ENCODE assay signal across 9 mouse cellular contexts in genomic region chr2:160366111-160366979, GRCm38 (mm10). TPM values are rescaled to one million over a fixed set of nuclear protein-coding genes. Genes with fewer than 3 reads are reported as not detected.
DNase-seq lines count a peak whose midpoint lies in the region; ATAC-seq and TF ChIP-seq lines count a peak whose summit lies in the region.
"Had no signal": no experiment of that assay in that cellular context is flagged by ENCODE, and none has a peak within 500 bp of the region (broad histone marks: within the 10 kb centered on the region; RNA-seq: fewer than 3 reads in every experiment).

No protein-coding gene starts in this region.

- peak overlapping the region; percentile 63 for H3K9ac ChIP-seq in forebrain, postnatal 0 days
- H3K9ac ChIP-seq in liver, adult 2 months (ENCODE audit: low read depth, low read length): peak overlapping the region; percentile 94
- H3K9ac ChIP-seq in stomach, embryonic 15.5 days: peak overlapping the region; percentile 45

- peaks cover 9% of the 10 kb centered on the region for H3K79me2 ChIP-seq in liver, adult 2 months (ENCODE audit: control insufficient read depth, insufficient read depth, low read length)

- 0 out of 2 replicates have a peak, but pooled peaks have one; percentile 25 for TF ChIP-seq POLR2A in liver, adult 2 months (IDR thresholded peaks at IDR 0.05; ENCODE audit: extremely low read depth, insufficient read depth, low read length)

- no peaks in the 10 kb centered on the region for H3K9me3 ChIP-seq in heart, embryonic 10.5 days
- no peaks in the 10 kb centered on the region for H3K9me3 ChIP-seq in forebrain, postnatal 0 days (ENCODE audit: low read length)
- no peaks in the 10 kb centered on the region for H3K9me3 ChIP-seq in stomach, embryonic 15.5 days

- intact Hi-C loops in heart, postnatal 36 days (cut with DNase I): loop anchor here (2.0 to 10.0 kb wide), 6 partner anchors 194 to 1454 kb away; no protein-coding TSS in a partner anchor

- H3K27ac ChIP-seq in heart, embryonic 10.5 days: peak overlapping the region; percentile 87
- H3K27ac ChIP-seq in forebrain, postnatal 0 days (ENCODE audit: low read depth, low read length): peak overlapping the region; percentile 89
- peak overlapping the region; percentile 71 for H3K27ac ChIP-seq in liver, adult 2 months (replicated peaks; ENCODE audit: insufficient read depth, low read depth, low read length)
- H3K27ac ChIP-seq in stomach, embryonic 15.5 days: peak overlapping the region; percentile 85

- DNase-seq in heart, embryonic 10.5 days (ENCODE audit: low spot score): peak; percentile 82
- DNase-seq in heart, postnatal 36 days: no peak
- no peak for DNase-seq in Patski (ENCODE audit: low read depth, low spot score)
- no peak for DNase-seq in forebrain, postnatal 0 days
- peak; percentile 35 for DNase-seq in liver, adult 2 months (ENCODE audit: extremely low read depth, low read depth, low spot score)

- H3K4me3 ChIP-seq in heart, embryonic 10.5 days: peak overlapping the region; percentile 71
- peak overlapping the region; percentile 62 for H3K4me3 ChIP-seq in forebrain, postnatal 0 days (ENCODE audit: low read depth, low read length)
- H3K4me3 ChIP-seq in liver, adult 2 months (ENCODE audit: insufficient read depth, low read depth, low read length): peak overlapping the region; percentile 89
- H3K4me3 ChIP-seq in stomach, embryonic 15.5 days (replicated peaks): peak overlapping the region; percentile 51

- peak; percentile 0 for ATAC-seq in Patski
- ATAC-seq in forebrain, postnatal 0 days: no peak
- no peak for ATAC-seq in stomach, embryonic 15.5 days (ENCODE audit: insufficient read depth, low FRiP score, low read depth)
- no peak for ATAC-seq in megakaryocyte-erythroid progenitor cell, adult 5-6 weeks (replicated peaks; ENCODE audit: low FRiP score, low TSS enrichment, poor library complexity, severe bottlenecking)
- ATAC-seq in monocyte, adult 5-6 weeks (replicated peaks; ENCODE audit: insufficient number of reproducible peaks, low FRiP score, low TSS enrichment, poor library complexity, severe bottlenecking): no peak

- peaks cover 54% of the 10 kb centered on the region for H3K4me1 ChIP-seq in heart, embryonic 10.5 days
- H3K4me1 ChIP-seq in forebrain, postnatal 0 days (ENCODE audit: insufficient read depth): peaks cover 17% of the 10 kb centered on the region
- no peaks in the 10 kb centered on the region; the same call in 1 of the 2 replicates for H3K4me1 ChIP-seq in liver, adult 2 months (ENCODE audit: control insufficient read depth, insufficient read depth, low read length)
- peaks cover 33% of the 10 kb centered on the region for H3K4me1 ChIP-seq in stomach, embryonic 15.5 days

- in situ Hi-C loops in Patski (cut with MboI; ENCODE audit: low pct_unique_long_range_greater_than_20kb): loop anchor here (5.0 to 25.0 kb wide), 4 partner anchors 142 to 729 kb away; no protein-coding TSS in a partner anchor

- peaks cover 84% of the 10 kb centered on the region for H3K27me3 ChIP-seq in heart, embryonic 10.5 days (ENCODE audit: insufficient read depth, poor library complexity, severe bottlenecking)
- peaks cover 29% of the 10 kb centered on the region for H3K27me3 ChIP-seq in Patski
- peaks cover 60% of the 10 kb centered on the region for H3K27me3 ChIP-seq in forebrain, postnatal 0 days (ENCODE audit: insufficient read depth, low read length)
- H3K27me3 ChIP-seq in liver, adult 2 months (ENCODE audit: control insufficient read depth, insufficient read depth, low read length): peaks cover 6% of the 10 kb centered on the region; the same call in 1 of the 2 replicates
- H3K27me3 ChIP-seq in stomach, embryonic 15.5 days (replicated peaks): peaks cover 63% of the 10 kb centered on the region

- H3K4me2 ChIP-seq in forebrain, postnatal 0 days (ENCODE audit: low read depth): peak overlapping the region; percentile 88
- peak overlapping the region; percentile 98 for H3K4me2 ChIP-seq in stomach, embryonic 15.5 days

- no peaks in the 10 kb centered on the region for H3K36me3 ChIP-seq in heart, embryonic 10.5 days
- peaks cover 4% of the 10 kb centered on the region; the same call in 1 of the 2 replicates for H3K36me3 ChIP-seq in forebrain, postnatal 0 days (ENCODE audit: insufficient read depth)
- peaks cover 15% of the 10 kb centered on the region; the same call in 1 of the 2 replicates for H3K36me3 ChIP-seq in liver, adult 2 months (ENCODE audit: control insufficient read depth, insufficient read depth, low read length)
- no peaks in the 10 kb centered on the region for H3K36me3 ChIP-seq in stomach, embryonic 15.5 days

- WGBS in heart, embryonic 10.5 days: under 1% methylated on average over 89 of the region's 95 CpGs
- WGBS in forebrain, postnatal 0 days: 1% methylated on average over 93 of the region's 95 CpGs
- WGBS in liver, adult 2 months: under 1% methylated on average over 92 of the region's 95 CpGs
- 1% methylated on average over 93 of the region's 95 CpGs for WGBS in stomach, embryonic 15.5 days

- no peak for TF ChIP-seq CTCF in Patski (IDR thresholded peaks at IDR 0.05)
- no peak for TF ChIP-seq CTCF in forebrain, postnatal 0 days (IDR thresholded peaks at IDR 0.05; ENCODE audit: low read depth)
- no peak for TF ChIP-seq CTCF in liver, adult 2 months (IDR thresholded peaks at IDR 0.05; ENCODE audit: low read depth, low read length)

- CTCF ChIA-PET in Patski (lab: Charles Lee): interaction anchor here (1.9 to 2.3 kb wide), 2 partner anchors 212 to 300 kb away, joined by 7 to 8 read pairs; no protein-coding TSS in a partner anchor

- POLR2A ChIA-PET in Patski (lab: Charles Lee): interaction anchor here (1.2 kb wide), 1 partner anchor 142 kb away, joined by 4 read pairs; no protein-coding TSS in a partner anchor

RNA-seq across cellular contexts. Expression of gene Mafb, which starts 0.5 kb away (rescaled TPM):
- polyA plus RNA-seq in heart, embryonic 10.5 days (2016; fragmentation: Nextera tagmentation; extraction: Ambion mirVana): 4.6 and 5.5 TPM in 2 replicates
- total RNA-seq in heart, postnatal 36 days (2021): 10 to 100 TPM; 11.7 to 16.2 TPM
- polyA plus RNA-seq in Patski (2021): 11.8 TPM
- 13.5 and 13.7 TPM in 2 replicates for total RNA-seq in forebrain, postnatal 0 days (2014; rRNA removed)
- 13.1 and 15.3 TPM in 2 replicates for polyA plus RNA-seq in forebrain, postnatal 0 days (2015; fragmentation: Nextera tagmentation; extraction: Ambion mirVana)
- 17.0 and 22.3 TPM in 2 replicates for total RNA-seq in liver, adult 2 months (2014; rRNA removed)
- polyA plus RNA-seq in liver, adult 2 months (2012; rRNA removed): 6.3 and 10.3 TPM in 2 replicates
- polyA plus RNA-seq in stomach, embryonic 15.5 days (2015; fragmentation: Nextera tagmentation; extraction: Ambion mirVana): 9.2 and 11.2 TPM in 2 replicates
- total RNA-seq in megakaryocyte-erythroid progenitor cell, adult 5-6 weeks (2014; fragmentation: Nextera tagmentation): not detected in 2 replicates
- total RNA-seq in megakaryocyte-erythroid progenitor cell, adult 5-6 weeks (2017): 0.27 and 0.28 TPM in 2 replicates
- total RNA-seq in monocyte, adult 5-6 weeks (2017): 12.9 to 19.7 TPM (median 18.0 TPM) in 3 replicates

RNA-seq across cellular contexts. Expression of gene Gm826, which starts 32.4 kb away (rescaled TPM):
- 23.5 and 40.2 TPM in 2 replicates for polyA plus RNA-seq in heart, embryonic 10.5 days (2016; fragmentation: Nextera tagmentation; extraction: Ambion mirVana)
- total RNA-seq in heart, postnatal 36 days (2021): 1 to 10 TPM; 7.1 to 8.8 TPM
- polyA plus RNA-seq in Patski (2021): 0.35 TPM
- not detected in 2 replicates for total RNA-seq in forebrain, postnatal 0 days (2014; rRNA removed)
- 0.19 TPM in 1 of 2 replicates, not detected in the other for polyA plus RNA-seq in forebrain, postnatal 0 days (2015; fragmentation: Nextera tagmentation; extraction: Ambion mirVana)
- 4.0 and 4.1 TPM in 2 replicates for total RNA-seq in liver, adult 2 months (2014; rRNA removed)
- 1.4 and 2.9 TPM in 2 replicates for polyA plus RNA-seq in liver, adult 2 months (2012; rRNA removed)
- polyA plus RNA-seq in stomach, embryonic 15.5 days (2015; fragmentation: Nextera tagmentation; extraction: Ambion mirVana): 4.9 and 5.0 TPM in 2 replicates
- total RNA-seq in megakaryocyte-erythroid progenitor cell, adult 5-6 weeks (2014; fragmentation: Nextera tagmentation): not detected in 2 replicates
- total RNA-seq in megakaryocyte-erythroid progenitor cell, adult 5-6 weeks (2017): not detected in 2 replicates
- 0.87 TPM in 1 of 3 replicates, not detected in the others for total RNA-seq in monocyte, adult 5-6 weeks (2017)
- total RNA-seq: hematopoietic stem cell, adult 5-6 weeks had no signal

Comparison
In these comparisons a context has a peak if more than half of its experiments do, and no peak if none do; other contexts are left out.
1. DNase-seq: peak in heart, embryonic 10.5 days (single experiment) and liver, adult 2 months (single experiment); none in heart, postnatal 36 days (0 of 2), Patski (single experiment) and forebrain, postnatal 0 days (single experiment).
2. RNA of gene Mafb, which starts 0.5 kb away (total RNA-seq): 17.0 to 22.3 TPM in liver, adult 2 months, 12.9 to 19.7 TPM in monocyte, adult 5-6 weeks, 11.7 to 16.2 TPM in heart, postnatal 36 days and 13.5 to 13.7 TPM in forebrain, postnatal 0 days; 0.27 to 0.28 TPM in megakaryocyte-erythroid progenitor cell, adult 5-6 weeks; every median in the first group is over 4 times any median in the second.
3. Peak in every context shown above with its lines, with median percentiles within 50 percentile points of each other: H3K27ac ChIP-seq, H3K4me3 ChIP-seq and H3K9ac ChIP-seq.